12 mouse cellular contexts compared by ENCODE assay signal in genomic region chr4:135758331-135758730, GRCm38 (mm10). TPM values are rescaled to one million over a fixed set of nuclear protein-coding genes. Genes with fewer than 3 reads are reported as not detected.
A peak's percentile ranks its signal among the peaks of the same experiment; 100 is the strongest.
DNase-seq lines count a peak whose midpoint lies in the region; ATAC-seq and TF ChIP-seq lines count a peak whose summit lies in the region.
"Had no signal": no experiment of that assay in that cellular context is flagged by ENCODE, and none has a peak within 500 bp of the region (broad histone marks: within the 10 kb centered on the region; RNA-seq: fewer than 3 reads in every experiment).

No protein-coding gene starts in this region.

- peak; percentile 17 for DNase-seq in midbrain, embryonic 14.5 days
- peak; percentile 25 for DNase-seq in NIH3T3 (ENCODE audit: low read depth)
- DNase-seq in embryonic facial prominence, embryonic 11.5 days (ENCODE audit: low spot score), result peak; percentile 57
- DNase-seq in ovary, postnatal 10 days (ENCODE audit: low spot score), result no peak
- DNase-seq: cerebellum, adult 9-10 months; right cerebral cortex, adult 18-20 months had no signal

- no peaks in the 10 kb centered on the region for H3K36me3 ChIP-seq in intestine, postnatal 0 days (ENCODE audit: control insufficient read depth, insufficient read depth)
- no peaks in the 10 kb centered on the region; the same call in 1 of the 2 replicates for H3K36me3 ChIP-seq in intestine, embryonic 15.5 days
- no peaks in the 10 kb centered on the region for H3K36me3 ChIP-seq in midbrain, embryonic 14.5 days (ENCODE audit: control insufficient read depth, insufficient read depth, low read length)
- H3K36me3 ChIP-seq in midbrain, embryonic 16.5 days (ENCODE audit: control insufficient read depth, insufficient read depth, low read length), result no peaks in the 10 kb centered on the region
- no peaks in the 10 kb centered on the region for H3K36me3 ChIP-seq in embryonic facial prominence, embryonic 11.5 days (replicated peaks; ENCODE audit: control insufficient read depth, insufficient read depth, low read depth, low read length)
- H3K36me3 ChIP-seq: G1E; heart, embryonic 13.5 days; limb, embryonic 13.5 days had no signal

- no peak overlapping the region for H3K4me3 ChIP-seq in intestine, postnatal 0 days (ENCODE audit: low read depth, low read length)
- no peak overlapping the region for H3K4me3 ChIP-seq in intestine, embryonic 15.5 days (replicated peaks)
- H3K4me3 ChIP-seq in midbrain, embryonic 14.5 days (replicated peaks; ENCODE audit: low read depth, low read length), result no peak overlapping the region
- no peak overlapping the region for H3K4me3 ChIP-seq in midbrain, embryonic 16.5 days (ENCODE audit: low read depth, low read length)
- H3K4me3 ChIP-seq in embryonic facial prominence, embryonic 11.5 days (ENCODE audit: low read depth, low read length), result no peak overlapping the region
- H3K4me3 ChIP-seq: heart, embryonic 13.5 days; limb, embryonic 13.5 days had no signal

- TF ChIP-seq CTCF in intestine, postnatal 0 days (IDR thresholded peaks at IDR 0.05; ENCODE audit: low read depth), result peak; percentile 74

- peaks cover 4% of the 10 kb centered on the region; the same call in 1 of the 2 replicates for H3K4me1 ChIP-seq in intestine, postnatal 0 days (replicated peaks; ENCODE audit: control insufficient read depth, insufficient read depth, low read length)
- peaks cover 24% of the 10 kb centered on the region for H3K4me1 ChIP-seq in intestine, embryonic 15.5 days (replicated peaks)
- no peaks in the 10 kb centered on the region for H3K4me1 ChIP-seq in midbrain, embryonic 14.5 days (ENCODE audit: control insufficient read depth, insufficient read depth, low read length)
- peaks cover 4% of the 10 kb centered on the region; the same call in 1 of the 2 replicates for H3K4me1 ChIP-seq in midbrain, embryonic 16.5 days (ENCODE audit: control insufficient read depth, insufficient read depth, low read length)
- H3K4me1 ChIP-seq in embryonic facial prominence, embryonic 11.5 days (ENCODE audit: control insufficient read depth, insufficient read depth, low read length), result no peaks in the 10 kb centered on the region

- H3K27me3 ChIP-seq in intestine, postnatal 0 days (replicated peaks; ENCODE audit: control insufficient read depth, insufficient read depth, low read length), result no peaks in the 10 kb centered on the region
- H3K27me3 ChIP-seq in intestine, embryonic 15.5 days (replicated peaks), result no peaks in the 10 kb centered on the region
- no peaks in the 10 kb centered on the region for H3K27me3 ChIP-seq in midbrain, embryonic 14.5 days (ENCODE audit: control insufficient read depth, insufficient read depth, low read length)
- no peaks in the 10 kb centered on the region for H3K27me3 ChIP-seq in midbrain, embryonic 16.5 days (ENCODE audit: control insufficient read depth, insufficient read depth, low read depth, low read length)
- H3K27me3 ChIP-seq in embryonic facial prominence, embryonic 11.5 days (ENCODE audit: control insufficient read depth, insufficient read depth, low read length), result no peaks in the 10 kb centered on the region

- no peaks in the 10 kb centered on the region for H3K9me3 ChIP-seq in intestine, postnatal 0 days (ENCODE audit: control insufficient read depth)
- H3K9me3 ChIP-seq in intestine, embryonic 15.5 days, result no peaks in the 10 kb centered on the region
- peaks cover 6% of the 10 kb centered on the region; the same call in 1 of the 2 replicates for H3K9me3 ChIP-seq in midbrain, embryonic 14.5 days (ENCODE audit: control insufficient read depth, low read length)
- no peaks in the 10 kb centered on the region for H3K9me3 ChIP-seq in midbrain, embryonic 16.5 days (replicated peaks; ENCODE audit: control insufficient read depth, low read length, poor library complexity, severe bottlenecking)
- H3K9me3 ChIP-seq in embryonic facial prominence, embryonic 11.5 days (replicated peaks; ENCODE audit: control insufficient read depth, low read length), result no peaks in the 10 kb centered on the region
- H3K9me3 ChIP-seq: G1E had no signal

- WGBS in intestine, postnatal 0 days, result 38% methylated on average over 4 of the region's 4 CpGs
- WGBS in intestine, embryonic 15.5 days, result 33% methylated on average over 4 of the region's 4 CpGs
- WGBS in midbrain, embryonic 14.5 days, result 35% methylated on average over 4 of the region's 4 CpGs
- WGBS in midbrain, embryonic 16.5 days, result 37% methylated on average over 4 of the region's 4 CpGs
- WGBS in embryonic facial prominence, embryonic 11.5 days, result 26% methylated on average over 4 of the region's 4 CpGs

- H3K4me2 ChIP-seq in intestine, postnatal 0 days (replicated peaks; ENCODE audit: low read depth), result no peak overlapping the region
- no peak overlapping the region for H3K4me2 ChIP-seq in intestine, embryonic 15.5 days (replicated peaks)
- H3K4me2 ChIP-seq in midbrain, embryonic 14.5 days (ENCODE audit: low read length), result no peak overlapping the region
- no peak overlapping the region for H3K4me2 ChIP-seq in midbrain, embryonic 16.5 days (ENCODE audit: low read length)
- no peak overlapping the region for H3K4me2 ChIP-seq in embryonic facial prominence, embryonic 11.5 days (ENCODE audit: low read depth, low read length)
- H3K4me2 ChIP-seq: heart, embryonic 13.5 days; limb, embryonic 13.5 days had no signal

- H3K9ac ChIP-seq in intestine, postnatal 0 days (ENCODE audit: low read depth, low read length), result no peak overlapping the region
- no peak overlapping the region for H3K9ac ChIP-seq in intestine, embryonic 15.5 days
- no peak overlapping the region for H3K9ac ChIP-seq in midbrain, embryonic 14.5 days (replicated peaks; ENCODE audit: low read length)
- no peak overlapping the region for H3K9ac ChIP-seq in midbrain, embryonic 16.5 days (ENCODE audit: low read depth, low read length)
- no peak overlapping the region for H3K9ac ChIP-seq in embryonic facial prominence, embryonic 11.5 days (replicated peaks; ENCODE audit: low read length)
- H3K9ac ChIP-seq: heart, embryonic 13.5 days; limb, embryonic 13.5 days had no signal

- no peak for ATAC-seq in intestine, postnatal 0 days
- ATAC-seq in intestine, embryonic 15.5 days, result no peak
- no peak for ATAC-seq in midbrain, embryonic 14.5 days (ENCODE audit: low FRiP score, low TSS enrichment)
- ATAC-seq in midbrain, embryonic 16.5 days, result no peak
- ATAC-seq in embryonic facial prominence, embryonic 11.5 days (replicated peaks; ENCODE audit: insufficient number of reproducible peaks, low FRiP score, low TSS enrichment, low read depth), result no peak

- H3K27ac ChIP-seq in intestine, postnatal 0 days (ENCODE audit: low read depth, low read length), result no peak overlapping the region
- no peak overlapping the region for H3K27ac ChIP-seq in intestine, embryonic 15.5 days
- no peak overlapping the region for H3K27ac ChIP-seq in midbrain, embryonic 14.5 days (replicated peaks; ENCODE audit: low read depth, low read length)
- no peak overlapping the region for H3K27ac ChIP-seq in midbrain, embryonic 16.5 days (ENCODE audit: low read length)
- H3K27ac ChIP-seq in embryonic facial prominence, embryonic 11.5 days (replicated peaks; ENCODE audit: low read depth, low read length), result no peak overlapping the region
- H3K27ac ChIP-seq: heart, embryonic 13.5 days; limb, embryonic 13.5 days had no signal

RNA-seq across cellular contexts. Expression of gene Myom3, which starts 1.2 kb away (rescaled TPM):
- 0.66 and 0.72 TPM in 2 replicates for polyA plus RNA-seq in intestine, postnatal 0 days (2015; fragmentation: Nextera tagmentation; extraction: Ambion mirVana)
- 1.1 TPM in 2 replicates for polyA plus RNA-seq in intestine, embryonic 15.5 days (2015; fragmentation: Nextera tagmentation; extraction: Ambion mirVana)
- polyA plus RNA-seq in midbrain, embryonic 14.5 days (2014; fragmentation: Nextera tagmentation; extraction: Ambion mirVana), result 0.13 and 0.16 TPM in 2 replicates
- 0.45 and 0.57 TPM in 2 replicates for polyA plus RNA-seq in midbrain, embryonic 16.5 days (2015; fragmentation: Nextera tagmentation; extraction: Ambion mirVana)
- polyA plus RNA-seq in embryonic facial prominence, embryonic 11.5 days (2014; fragmentation: Nextera tagmentation; extraction: Ambion mirVana), result 0.31 TPM in 1 of 2 replicates, not detected in the other
- polyA plus RNA-seq: G1E had no signal

RNA-seq across cellular contexts. Expression of gene Il22ra1, which starts 30.4 kb away (rescaled TPM):
- 7.7 and 7.8 TPM in 2 replicates for polyA plus RNA-seq in intestine, postnatal 0 days (2015; fragmentation: Nextera tagmentation; extraction: Ambion mirVana)
- 4.7 and 6.5 TPM in 2 replicates for polyA plus RNA-seq in intestine, embryonic 15.5 days (2015; fragmentation: Nextera tagmentation; extraction: Ambion mirVana)
- not detected in 2 replicates for polyA plus RNA-seq in midbrain, embryonic 14.5 days (2014; fragmentation: Nextera tagmentation; extraction: Ambion mirVana)
- not detected in 2 replicates for polyA plus RNA-seq in midbrain, embryonic 16.5 days (2015; fragmentation: Nextera tagmentation; extraction: Ambion mirVana)
- polyA plus RNA-seq in embryonic facial prominence, embryonic 11.5 days (2014; fragmentation: Nextera tagmentation; extraction: Ambion mirVana), result not detected in 2 replicates
- polyA plus RNA-seq: G1E; heart, embryonic 13.5 days; limb, embryonic 13.5 days had no signal
